25 mouse cellular contexts compared by ENCODE assay signal in the genomic region with DNA sequence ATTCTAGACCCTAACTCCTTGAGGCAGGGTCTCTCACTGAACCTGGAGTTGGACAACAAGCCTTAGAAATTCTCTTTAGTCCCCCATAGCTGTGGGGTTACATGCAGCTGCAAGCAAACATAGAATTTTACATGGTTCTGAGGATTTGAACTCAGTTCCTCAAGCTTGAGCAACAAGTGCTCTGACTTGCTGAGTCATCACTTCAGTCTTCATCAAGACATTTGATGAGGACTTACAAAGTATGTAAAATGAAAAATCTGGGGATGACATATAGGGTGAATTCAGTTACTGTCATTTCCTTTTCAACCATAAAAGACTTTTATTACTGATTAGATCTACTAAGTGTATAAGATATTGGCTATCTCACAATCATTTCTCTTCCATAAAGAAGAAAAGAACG.
"Had no signal": no experiment of that assay in that cellular context is flagged by ENCODE, and none has a peak within 500 bp of the region (broad histone marks: within the 10 kb centered on the region; RNA-seq: fewer than 3 reads in every experiment).

No protein-coding gene starts in this region.

- H3K4me1 ChIP-seq: embryonic facial prominence, embryonic 10.5 days; embryonic facial prominence, embryonic 12.5 days; embryonic facial prominence, embryonic 13.5 days; embryonic facial prominence, embryonic 15.5 days; forebrain, embryonic 12.5 days; forebrain, embryonic 13.5 days; forebrain, embryonic 15.5 days; heart, embryonic 10.5 days had no signal

- H3K27me3 ChIP-seq: embryonic facial prominence, embryonic 12.5 days; embryonic facial prominence, embryonic 13.5 days; embryonic facial prominence, embryonic 15.5 days; forebrain, embryonic 12.5 days; forebrain, embryonic 13.5 days; forebrain, embryonic 15.5 days had no signal

- H3K9me3 ChIP-seq: embryonic facial prominence, embryonic 10.5 days; embryonic facial prominence, embryonic 12.5 days; embryonic facial prominence, embryonic 13.5 days; embryonic facial prominence, embryonic 15.5 days; forebrain, embryonic 12.5 days; forebrain, embryonic 13.5 days; forebrain, embryonic 15.5 days; heart, embryonic 10.5 days had no signal

- H3K36me3 ChIP-seq: embryonic facial prominence, embryonic 10.5 days; embryonic facial prominence, embryonic 12.5 days; embryonic facial prominence, embryonic 13.5 days; embryonic facial prominence, embryonic 15.5 days; forebrain, embryonic 12.5 days; forebrain, embryonic 15.5 days; heart, embryonic 10.5 days had no signal

- H3K4me2 ChIP-seq: embryonic facial prominence, embryonic 12.5 days; embryonic facial prominence, embryonic 13.5 days; embryonic facial prominence, embryonic 15.5 days; forebrain, embryonic 12.5 days; forebrain, embryonic 13.5 days; forebrain, embryonic 15.5 days had no signal

- H3K4me3 ChIP-seq: embryonic facial prominence, embryonic 10.5 days; embryonic facial prominence, embryonic 12.5 days; embryonic facial prominence, embryonic 13.5 days; embryonic facial prominence, embryonic 15.5 days; erythroblast, embryonic 14.5 days; forebrain, embryonic 12.5 days; forebrain, embryonic 13.5 days; forebrain, embryonic 15.5 days; gastrocnemius, adult 2 months; heart, adult 2 months; heart, embryonic 10.5 days had no signal

- H3K27ac ChIP-seq: embryonic facial prominence, embryonic 10.5 days; embryonic facial prominence, embryonic 12.5 days; embryonic facial prominence, embryonic 13.5 days; embryonic facial prominence, embryonic 15.5 days; forebrain, embryonic 12.5 days; forebrain, embryonic 13.5 days; forebrain, embryonic 15.5 days; gastrocnemius, adult 2 months; heart, adult 2 months; heart, embryonic 10.5 days had no signal

- H3K9ac ChIP-seq: embryonic facial prominence, embryonic 12.5 days; embryonic facial prominence, embryonic 13.5 days; embryonic facial prominence, embryonic 15.5 days; forebrain, embryonic 12.5 days; forebrain, embryonic 13.5 days; forebrain, embryonic 15.5 days; forebrain, postnatal 0 days had no signal

- DNase-seq: cerebellum, adult 9-10 months; cerebellum, adult 9-11 months; cerebellum, postnatal 10 days; cerebellum, postnatal 14 days; cerebellum, postnatal 25 days; cerebellum, postnatal 36 days; embryo, embryonic 11 days; forebrain, postnatal 0 days; gastrocnemius, adult 2 months; gastrocnemius, postnatal 10 days; gastrocnemius, postnatal 14 days; gastrocnemius, postnatal 25 days; gastrocnemius, postnatal 36 days; heart, adult 11 months; heart, adult 18-20 months; heart, adult 2 months had no signal
